Mouse (Mus musculus): ENCODE data around the gene Kcne3.

Kcne3 gene

DNA sequence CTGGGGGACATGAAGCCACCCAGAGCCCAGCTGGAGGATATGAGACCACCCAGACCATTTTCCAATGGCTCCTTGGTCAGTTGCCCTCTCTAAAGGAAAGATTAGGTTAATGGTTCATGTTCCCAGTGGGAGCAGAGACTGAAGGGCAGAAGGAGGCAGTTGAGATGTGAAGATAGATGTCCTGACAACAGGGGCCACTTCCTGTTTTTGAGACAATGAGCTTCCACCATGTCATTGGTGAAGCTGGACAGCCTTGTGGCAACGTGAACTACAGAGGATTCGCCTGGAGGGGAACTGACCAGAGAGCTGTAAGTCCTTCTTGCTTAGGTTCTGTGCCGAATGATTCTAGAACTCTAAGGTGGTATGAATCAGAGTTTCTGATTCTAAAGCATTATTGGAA, at the start of gene Kcne3:
TSS of gene Kcne3 (plus strand) at position 234 of the 400 bp plus-strand sequence.
- DNase-seq (ENCODE audit: low spot score), result no peak

DNA sequence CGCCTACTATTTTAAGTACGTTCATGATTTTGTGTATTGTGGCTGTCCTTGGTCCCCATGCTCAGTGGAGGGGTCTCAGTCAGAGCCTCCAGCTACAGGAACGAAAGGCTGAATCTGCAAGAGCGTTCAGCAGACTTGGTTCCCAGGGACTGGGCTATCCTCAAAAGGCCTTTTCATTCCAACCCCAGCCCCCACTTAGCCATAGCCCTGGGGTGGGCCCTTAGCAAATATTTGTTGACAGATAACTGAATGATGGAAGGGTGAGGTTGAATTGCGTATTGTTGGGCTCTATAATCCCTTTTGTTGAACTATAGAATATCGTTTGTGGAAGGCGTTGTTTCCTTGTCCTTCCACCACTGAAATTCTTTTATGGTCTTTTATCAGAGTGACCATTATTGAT, 49.8 kb upstream of the Kcne3 start:
- DNase-seq (ENCODE audit: low spot score), result no peak

DNA sequence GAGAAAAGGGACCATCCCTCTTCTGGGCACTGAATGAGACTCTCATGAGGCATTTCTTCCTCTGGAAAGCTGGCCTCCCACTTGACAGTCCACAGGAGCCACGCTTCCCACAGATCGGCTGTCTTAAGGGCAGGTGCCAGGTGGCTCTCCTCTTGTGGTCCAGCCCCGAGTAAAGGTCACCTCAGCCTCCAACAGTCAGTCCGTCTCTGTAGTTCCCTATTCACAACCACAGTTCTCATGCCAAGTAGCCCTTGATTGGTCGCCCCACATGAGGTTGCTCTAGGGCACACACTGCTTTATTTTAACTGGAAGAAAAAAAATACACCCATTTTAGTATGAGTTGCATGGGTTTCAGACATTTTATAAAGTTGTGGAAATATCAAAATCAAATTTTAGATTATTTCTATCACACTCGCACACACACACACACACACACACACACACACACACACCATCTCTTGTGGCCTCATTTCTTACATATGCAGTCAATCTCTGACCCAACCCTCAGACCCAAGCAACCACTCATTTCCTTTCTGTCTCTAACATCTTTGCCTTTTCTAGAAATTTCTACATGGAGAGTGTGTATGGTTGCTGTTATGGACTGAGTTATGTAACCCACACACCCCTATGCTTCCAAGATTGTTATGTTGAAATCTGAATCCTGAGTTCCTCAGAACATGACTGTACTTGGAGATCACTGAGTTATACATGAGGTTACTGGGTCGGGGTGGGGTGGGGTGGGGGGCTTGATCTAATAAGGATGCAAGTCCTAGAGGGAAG, 47.9 kb upstream of the Kcne3 start:
- DNase-seq (ENCODE audit: low spot score), result no peak

DNA sequence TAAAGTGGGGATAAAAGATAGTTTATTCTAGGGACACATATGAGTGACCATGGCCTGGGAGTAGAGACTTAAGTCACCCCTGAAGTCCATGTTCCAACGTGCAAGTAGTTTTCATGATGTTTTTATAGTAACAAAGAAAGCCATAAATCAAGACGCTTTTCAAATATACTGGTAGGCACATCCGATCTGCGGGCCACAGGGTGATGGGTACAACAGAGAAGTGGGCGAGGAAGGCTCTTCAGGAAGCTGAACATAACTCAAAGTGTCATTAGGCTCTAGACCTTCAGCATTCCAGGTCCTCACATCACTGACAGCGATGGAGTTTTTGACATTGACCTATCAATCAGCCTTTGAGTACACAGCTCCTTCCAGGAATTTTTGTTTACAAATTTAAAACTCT, 45.7 kb upstream of the Kcne3 start:
- no peak for DNase-seq (ENCODE audit: low spot score)

DNA sequence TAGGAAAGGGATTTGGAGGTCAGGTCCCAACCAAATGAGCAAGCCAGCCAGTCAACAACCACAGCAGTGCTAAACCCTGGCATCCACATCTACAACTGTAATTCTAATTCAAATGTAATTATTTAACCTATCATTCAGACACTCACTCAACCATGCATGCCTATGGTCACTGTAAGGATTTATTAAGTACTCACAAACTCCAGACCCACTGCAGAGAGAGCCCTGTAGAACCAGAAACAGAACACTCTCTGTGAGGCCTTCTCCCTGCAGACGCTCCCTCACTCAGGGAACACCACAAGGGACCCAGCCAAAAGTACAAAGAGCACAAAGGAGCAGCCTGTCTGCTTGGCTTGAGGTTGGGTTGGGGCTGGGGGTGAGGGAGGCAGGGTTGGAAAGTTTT, 43.9 kb upstream of the Kcne3 start:
- no peak for DNase-seq (ENCODE audit: low spot score)

DNA sequence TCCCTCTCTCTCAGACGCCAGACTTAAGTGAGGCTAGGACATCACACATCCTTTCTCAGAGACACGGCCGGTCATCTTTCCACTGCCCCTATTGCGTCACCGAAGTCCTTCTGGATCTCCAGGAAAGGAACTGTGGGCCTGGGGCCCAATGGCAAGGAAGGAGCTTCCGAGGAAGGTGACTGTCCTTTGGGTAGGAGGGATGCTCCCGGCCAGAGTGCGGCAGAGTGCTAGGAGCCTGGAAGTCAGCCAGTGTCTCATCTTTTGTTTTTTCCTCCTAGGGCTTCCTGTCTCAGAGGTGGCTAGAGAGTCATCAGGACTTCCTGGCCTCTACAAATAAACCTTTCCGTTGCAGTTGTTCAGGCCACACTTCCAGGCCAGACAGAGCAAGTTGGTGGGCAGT, 39.3 kb upstream of the Kcne3 start:
- no peak for DNase-seq (ENCODE audit: low spot score)

DNA sequence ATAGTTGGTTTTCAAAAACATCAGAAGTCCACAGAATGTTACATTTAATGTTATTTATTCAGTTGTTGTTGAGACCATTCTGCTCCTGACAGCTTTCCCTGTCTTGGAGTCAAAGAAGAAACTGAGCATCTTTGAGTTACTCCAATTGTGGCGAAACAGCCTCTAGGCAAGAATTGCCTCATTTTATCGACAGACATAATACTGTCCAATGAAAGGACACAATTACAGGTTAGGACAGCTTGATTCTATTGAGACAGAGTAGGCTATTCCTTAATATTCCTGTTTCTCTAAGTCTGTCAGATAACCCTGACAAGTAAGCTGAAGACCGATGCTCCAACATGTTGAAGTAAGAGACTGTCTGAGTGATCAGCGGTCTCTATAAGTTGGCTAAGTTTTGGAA, 38.2 kb upstream of the Kcne3 start:
- no peak for DNase-seq (ENCODE audit: low spot score)

DNA sequence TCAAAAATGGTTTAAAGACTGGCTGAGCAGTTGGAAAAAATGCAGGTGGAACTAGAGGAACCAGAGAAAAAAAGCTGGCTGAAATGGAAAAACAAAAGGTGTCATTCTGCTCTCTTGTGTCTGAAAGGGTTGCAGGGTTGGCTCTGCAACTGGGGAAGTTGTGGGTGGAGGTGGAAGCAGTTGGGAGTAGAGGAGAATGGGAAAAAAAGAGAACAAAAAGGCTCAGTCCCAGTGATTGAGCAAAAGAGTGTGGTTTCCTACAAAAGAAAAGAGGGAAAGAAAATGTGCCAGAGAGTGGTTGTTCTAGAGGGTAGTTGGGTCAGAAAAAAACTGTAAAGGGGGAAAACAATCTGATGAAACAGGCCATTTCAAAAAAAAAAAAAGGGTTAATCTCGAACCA, 35.7 kb upstream of the Kcne3 start:
- no peak for DNase-seq (ENCODE audit: low spot score)

DNA sequence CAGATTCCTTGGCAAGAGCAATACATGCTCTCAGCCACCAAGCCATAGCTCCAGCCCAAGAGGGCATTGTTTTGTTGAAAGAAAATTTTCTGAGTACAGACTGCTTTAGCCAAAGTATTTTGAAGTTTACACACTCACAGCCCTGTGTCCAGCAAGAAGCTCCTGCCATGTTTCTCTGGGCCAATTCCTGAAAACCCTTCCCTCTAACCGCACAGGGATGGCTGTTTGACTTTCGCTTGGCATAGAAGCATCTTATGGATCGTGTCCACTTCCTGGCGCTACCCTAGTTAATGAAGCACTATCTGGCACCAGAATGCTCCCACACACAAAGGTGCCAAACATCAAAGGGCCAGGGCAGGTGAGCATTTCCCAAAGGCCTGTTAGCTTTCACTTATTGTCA, 27.7 kb upstream of the Kcne3 start:
- no peak for DNase-seq (ENCODE audit: low spot score)

DNA sequence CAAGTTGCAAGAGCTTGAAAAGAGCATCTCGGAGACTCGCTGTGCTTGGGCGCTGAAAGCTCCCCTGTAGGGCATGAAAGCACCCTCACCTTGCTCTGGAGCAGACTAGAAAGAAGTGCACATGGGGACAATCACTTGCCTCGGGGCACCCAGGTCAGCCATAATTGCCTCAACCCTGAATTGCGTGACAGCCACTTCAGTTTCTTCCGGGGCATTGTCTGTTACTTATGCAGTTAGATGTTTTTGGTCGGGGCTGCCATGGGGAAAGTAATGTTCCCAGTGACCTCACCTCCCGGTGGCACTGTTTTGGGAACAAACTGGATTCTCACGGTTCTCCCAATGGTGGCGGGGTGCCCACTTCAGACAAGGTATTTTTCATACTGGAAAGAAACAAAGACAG, 26.2 kb upstream of the Kcne3 start:
- DNase-seq (ENCODE audit: low spot score), result no peak

DNA sequence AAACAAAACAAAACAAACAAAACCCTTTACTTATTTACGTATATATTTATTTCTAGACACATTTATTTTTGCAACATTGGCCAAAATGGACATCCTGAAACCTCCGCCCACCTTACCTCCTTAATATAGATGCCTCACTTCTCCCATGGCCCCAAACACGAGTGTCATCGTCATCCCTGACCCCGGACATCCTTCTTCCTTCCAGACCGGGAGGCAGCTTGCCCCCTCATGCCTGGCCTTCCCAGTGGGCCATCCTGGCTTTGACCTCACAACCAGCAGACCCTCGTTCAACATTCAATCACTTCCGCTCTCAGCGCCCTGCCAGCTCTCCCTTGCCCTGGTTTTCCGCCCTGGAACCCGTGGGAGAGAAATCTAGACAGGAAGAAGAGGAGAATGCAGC, 25.7 kb upstream of the Kcne3 start:
- DNase-seq (ENCODE audit: low spot score), result no peak

DNA sequence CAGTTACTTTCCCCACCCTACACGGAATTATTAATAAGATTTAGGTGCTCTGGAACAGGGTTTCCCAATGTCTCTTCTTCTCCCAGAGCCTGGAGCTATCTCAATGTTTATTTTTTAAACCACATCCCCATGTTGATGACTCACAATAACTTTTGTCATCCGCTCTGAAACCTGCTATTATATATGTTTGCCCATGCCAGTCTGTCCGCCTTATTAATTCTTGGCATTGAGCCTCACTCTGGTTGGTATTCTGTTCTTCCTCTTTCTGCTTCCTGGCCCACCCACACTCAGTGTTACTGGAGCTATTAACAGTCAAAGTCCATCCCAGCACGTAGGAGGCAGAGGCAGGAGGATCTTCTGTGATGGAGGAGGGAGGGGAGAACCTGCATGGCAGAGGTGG, 18.6 kb upstream of the Kcne3 start:
- no peak for DNase-seq (ENCODE audit: low spot score)

DNA sequence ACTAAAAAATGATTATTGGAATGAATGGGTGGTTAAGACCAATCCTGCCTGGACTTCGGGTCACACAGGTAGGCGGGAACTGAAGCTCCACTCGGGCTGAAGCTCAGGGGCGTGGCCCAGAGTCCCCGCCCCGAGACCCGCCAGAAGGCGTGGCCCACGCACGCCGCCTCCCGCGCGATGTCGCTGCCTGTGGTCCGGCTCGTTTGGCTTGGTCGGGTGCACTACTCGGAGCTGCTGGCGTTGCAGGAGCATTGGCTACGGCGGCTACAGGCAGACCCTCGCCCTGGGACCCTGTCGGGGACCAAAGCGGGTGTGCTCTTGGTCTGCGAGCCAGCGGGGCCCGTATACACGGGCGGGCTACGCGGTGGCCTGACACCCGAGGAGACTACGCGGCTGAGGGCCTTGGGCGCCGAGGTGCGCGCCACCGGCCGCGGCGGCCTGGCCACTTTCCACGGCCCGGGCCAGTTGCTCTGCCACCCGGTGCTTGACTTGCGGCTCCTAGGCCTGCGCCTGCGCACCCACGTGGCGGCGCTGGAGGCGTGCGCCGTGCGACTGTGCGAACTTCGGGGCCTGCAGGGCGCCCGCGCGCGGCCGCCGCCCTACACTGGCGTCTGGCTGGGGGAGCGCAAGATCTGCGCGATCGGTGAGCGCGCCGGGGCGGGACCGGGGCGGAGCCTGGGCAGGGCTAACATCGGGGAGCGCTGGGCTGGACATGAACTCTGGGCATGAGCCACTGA, 17.0 kb upstream of the Kcne3 start, which contains the start of gene Lipt2:
TSS of gene Lipt2 (plus strand) at position 173 of the 737 bp plus-strand sequence.
- peak; percentile 75 for DNase-seq (ENCODE audit: low spot score)

DNA sequence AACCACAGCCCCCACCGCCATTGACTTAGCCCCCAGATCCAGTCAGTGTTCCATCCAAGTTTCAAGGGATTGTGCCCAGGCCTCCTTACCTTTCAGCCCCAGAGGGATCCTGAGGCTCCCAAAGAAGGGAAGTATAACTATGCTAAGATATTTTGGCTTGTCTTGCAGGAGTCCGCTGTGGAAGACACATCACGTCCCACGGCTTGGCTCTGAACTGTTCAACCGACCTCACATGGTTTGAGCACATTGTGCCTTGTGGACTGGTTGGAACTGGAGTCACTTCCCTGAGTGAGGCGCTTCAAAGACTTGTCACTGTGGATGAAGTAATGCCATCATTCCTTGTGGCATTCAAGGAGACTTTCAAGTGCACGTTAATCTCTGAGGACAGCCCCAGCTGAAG, 16.3 kb upstream of the Kcne3 start:
- no peak for DNase-seq (ENCODE audit: low spot score)

DNA sequence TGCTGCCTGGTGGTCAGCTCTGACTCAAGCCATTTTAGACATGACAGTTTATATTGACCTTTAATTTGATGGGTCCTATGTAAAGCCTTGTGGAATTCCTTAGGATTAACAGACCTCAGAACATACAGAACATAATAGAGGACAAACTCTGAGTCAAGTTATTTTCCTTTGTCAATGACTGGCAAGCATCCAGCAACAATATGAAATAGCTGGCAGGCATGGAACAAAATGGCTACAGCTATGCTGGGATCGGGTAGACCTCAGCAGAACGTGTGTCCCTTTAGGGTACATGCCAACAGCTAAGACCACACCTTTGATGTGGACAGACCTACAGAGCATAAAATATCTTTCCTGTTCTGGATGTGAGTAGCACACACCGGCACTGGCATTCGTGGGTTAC, 12.8 kb upstream of the Kcne3 start:
- DNase-seq (ENCODE audit: low spot score), result no peak

DNA sequence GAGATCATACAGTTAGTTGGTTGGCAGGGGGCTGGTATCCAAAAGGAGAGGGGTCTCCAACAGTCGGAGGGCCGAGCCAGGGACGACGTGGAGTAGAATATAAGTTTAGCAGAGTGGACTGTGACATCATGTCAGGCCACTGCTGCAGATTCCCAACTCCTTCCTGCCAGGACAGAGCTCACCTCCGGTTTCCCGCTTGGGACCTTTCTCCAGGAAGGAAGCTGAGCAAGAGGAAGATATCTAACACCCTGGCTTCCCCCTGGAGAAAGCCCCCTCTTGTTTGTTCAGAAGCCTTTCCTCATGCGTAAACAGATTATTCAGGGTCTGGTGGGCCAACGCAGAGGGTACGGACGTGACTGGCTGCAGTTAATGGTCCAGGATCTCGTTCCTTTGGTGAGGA, 7.6 kb upstream of the Kcne3 start:
- no peak for DNase-seq (ENCODE audit: low spot score)

DNA sequence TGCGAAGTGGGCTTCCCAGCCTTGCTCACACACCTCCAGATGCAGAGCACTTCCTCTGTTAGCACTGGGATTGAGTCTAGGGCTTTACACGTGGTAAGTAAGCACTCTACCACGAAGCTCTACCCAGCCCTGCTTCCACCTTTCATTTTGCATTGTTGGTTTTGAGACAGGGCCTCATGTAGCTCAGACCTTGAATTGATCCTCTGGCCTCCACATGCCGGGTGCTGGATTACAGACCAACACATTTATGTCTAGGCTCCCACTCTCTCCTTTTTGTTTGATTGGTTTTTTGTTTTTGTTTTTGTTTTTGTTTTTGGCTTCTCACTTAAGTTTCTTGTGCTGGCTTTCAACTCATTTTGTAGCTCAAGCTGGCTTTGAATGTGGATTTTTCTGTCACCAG, 5.5 kb upstream of the Kcne3 start:
- no peak for DNase-seq (ENCODE audit: low spot score)

DNA sequence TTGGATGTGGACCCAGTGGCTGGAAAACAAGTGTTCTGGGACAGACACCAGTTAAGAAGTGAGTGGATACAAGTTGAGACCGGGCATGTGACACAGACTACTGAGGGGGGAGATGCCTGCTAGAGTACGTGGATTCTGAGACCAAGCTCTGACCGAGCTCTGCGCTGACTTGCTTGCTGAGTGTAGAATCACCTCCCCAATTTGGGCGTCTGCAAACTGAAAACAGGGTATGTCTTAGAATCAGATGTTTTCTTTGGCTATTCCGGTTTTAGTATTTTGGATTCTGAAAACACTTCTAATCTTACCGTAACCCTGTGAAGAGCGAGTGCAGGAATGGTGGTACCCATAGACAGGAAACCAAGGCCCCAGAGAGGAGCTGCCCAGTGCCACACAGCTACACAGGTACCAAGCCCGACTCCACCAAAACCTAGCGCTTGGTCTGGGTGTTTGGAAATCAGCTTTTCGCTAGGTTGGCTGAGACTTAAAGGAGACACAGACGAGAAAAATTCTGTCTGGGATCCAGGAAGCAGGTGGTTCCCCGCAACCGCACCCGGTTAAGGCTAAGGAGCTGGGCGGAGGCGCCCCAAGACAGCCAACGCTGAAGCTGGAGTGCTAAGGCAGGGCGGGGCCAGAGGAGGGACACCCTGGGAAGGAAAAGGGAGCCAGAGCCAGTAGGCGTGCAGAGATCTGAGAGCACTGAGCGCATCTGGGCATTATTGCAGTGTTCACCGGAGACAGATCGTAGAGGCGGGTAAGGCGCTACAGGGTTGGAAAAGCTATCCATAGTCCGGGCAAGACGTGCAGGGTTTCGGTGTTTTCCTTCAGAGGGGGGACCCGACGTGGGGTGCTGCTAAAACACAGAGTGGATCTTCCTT, 2.0 kb downstream of the Kcne3 start:
- no peak for DNase-seq (ENCODE audit: low spot score)

DNA sequence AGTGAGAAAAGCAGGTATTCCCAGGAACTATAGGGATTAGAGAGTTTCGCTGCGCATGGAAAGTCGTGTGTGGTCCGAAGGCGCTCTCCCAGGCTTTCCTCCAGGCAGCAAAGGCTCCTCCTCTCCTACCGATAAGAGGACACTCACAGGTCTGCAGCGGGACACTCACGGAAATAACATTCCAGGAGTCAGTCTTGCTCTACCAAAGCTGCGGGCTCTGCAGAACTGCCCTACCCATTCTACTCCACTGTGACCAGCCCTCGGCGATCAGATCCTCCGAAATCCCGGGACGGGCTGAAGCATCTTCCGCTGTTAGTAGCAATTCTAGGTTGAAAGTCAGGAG, 2.6 kb downstream of the Kcne3 start:
- DNase-seq (ENCODE audit: low spot score), result no peak

DNA sequence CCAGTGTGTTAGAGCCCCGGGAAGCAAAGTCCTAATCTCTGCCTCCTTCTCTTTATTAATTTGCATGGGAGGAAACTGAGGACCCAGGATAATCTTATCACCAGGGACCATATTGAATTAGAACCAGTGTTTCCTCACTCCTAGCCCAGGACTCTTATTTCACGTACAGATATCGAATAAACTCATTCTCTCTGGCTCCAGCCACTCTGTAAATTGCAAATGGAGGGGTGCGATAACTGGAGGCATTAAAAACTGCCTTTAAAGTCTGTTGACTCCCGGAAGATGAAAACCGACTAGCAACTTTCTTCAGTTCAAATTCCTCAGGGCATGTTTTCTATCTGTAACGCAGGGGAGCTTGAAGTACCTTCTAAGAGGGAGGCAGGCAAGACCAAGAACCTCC, 3.1 kb downstream of the Kcne3 start:
- DNase-seq (ENCODE audit: low spot score), result no peak

DNA sequence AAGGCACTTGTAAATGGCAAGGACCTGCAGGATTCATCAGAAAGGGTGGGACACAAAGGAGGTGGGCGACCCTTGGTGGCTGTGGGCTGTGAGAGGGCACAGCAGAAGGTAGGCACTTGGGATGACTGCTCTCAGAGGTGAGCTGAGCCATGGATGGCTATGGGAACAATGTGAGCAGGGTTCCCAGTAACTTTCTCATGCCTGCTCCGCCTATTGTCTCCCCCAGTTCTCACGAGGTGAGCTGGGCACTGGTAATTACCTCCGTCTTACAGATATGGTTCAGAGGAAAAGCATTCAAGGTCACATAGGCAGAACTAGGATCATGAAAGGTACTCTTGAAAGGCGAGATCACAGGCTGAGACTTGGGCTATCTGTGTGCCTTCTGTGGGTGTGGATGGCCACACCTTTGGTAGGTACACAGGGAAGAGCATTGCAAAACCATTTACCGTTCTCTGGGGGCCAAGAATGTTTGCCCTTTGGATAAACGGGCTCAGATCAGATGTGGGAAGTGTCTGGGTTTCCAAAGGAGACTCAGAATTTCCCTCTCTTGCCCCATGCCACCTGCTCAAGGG, 3.6 kb downstream of the Kcne3 start:
- DNase-seq (ENCODE audit: low spot score), result no peak

DNA sequence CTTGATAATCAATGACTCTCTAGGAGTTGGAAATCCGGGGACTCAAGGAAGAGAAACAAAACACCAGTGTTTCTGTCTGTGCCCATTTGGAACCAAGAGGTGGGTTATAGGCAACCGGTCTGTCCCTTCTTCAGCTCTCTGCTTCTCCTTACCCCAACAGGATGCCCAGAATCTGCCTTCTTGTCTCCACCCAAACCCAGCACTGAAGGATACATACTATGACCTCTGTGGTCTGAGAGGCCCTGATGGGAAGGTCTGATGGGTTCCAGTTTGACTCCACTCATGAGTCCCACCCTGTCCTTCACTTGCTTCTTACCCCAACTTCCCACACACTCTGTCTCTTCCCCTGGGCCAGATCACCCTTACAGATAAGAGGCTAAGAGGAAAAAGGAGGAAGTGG, 4.9 kb downstream of the Kcne3 start:
- DNase-seq (ENCODE audit: low spot score), result no peak

DNA sequence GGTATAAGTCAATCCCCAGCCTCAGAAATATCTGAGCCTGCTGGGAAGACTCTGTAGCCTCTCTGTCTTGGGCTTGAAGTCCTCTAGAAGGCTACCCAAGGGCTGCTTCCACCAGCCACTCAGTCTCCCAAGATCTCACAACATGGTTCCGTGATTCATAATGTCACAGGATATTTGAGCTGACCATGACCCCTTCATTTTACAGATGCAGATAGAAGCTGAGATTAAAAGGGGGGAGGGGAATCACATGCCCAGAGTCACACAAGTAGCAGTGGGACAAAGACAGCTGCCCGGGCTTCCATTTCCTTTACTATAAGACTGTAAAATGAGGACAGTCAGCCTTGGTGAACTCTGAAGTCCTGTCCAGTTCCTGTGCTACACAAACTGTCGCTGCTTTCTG, 5.3 kb downstream of the Kcne3 start:
- DNase-seq (ENCODE audit: low spot score), result no peak
